Comparison of ENCODE assay signal across 18 mouse cellular contexts in genomic region chr10:127998260-127998659, GRCm38 (mm10). TPM values are rescaled to one million over a fixed set of nuclear protein-coding genes. Genes with fewer than 3 reads are reported as not detected.
DNase-seq lines count a peak whose midpoint lies in the region; ATAC-seq and TF ChIP-seq lines count a peak whose summit lies in the region.
"Had no signal": no experiment of that assay in that cellular context is flagged by ENCODE, and none has a peak within 500 bp of the region (broad histone marks: within the 10 kb centered on the region; RNA-seq: fewer than 3 reads in every experiment).

No protein-coding gene starts in this region.

- no peaks in the 10 kb centered on the region for H3K9me3 ChIP-seq in hindbrain, postnatal 0 days (ENCODE audit: low read length)
- no peaks in the 10 kb centered on the region for H3K9me3 ChIP-seq in hindbrain, embryonic 10.5 days
- no peaks in the 10 kb centered on the region for H3K9me3 ChIP-seq in midbrain, postnatal 0 days (ENCODE audit: low read length)
- no peaks in the 10 kb centered on the region for H3K9me3 ChIP-seq in midbrain, embryonic 16.5 days (replicated peaks; ENCODE audit: control insufficient read depth, low read length, poor library complexity, severe bottlenecking)
- H3K9me3 ChIP-seq: embryonic facial prominence, embryonic 13.5 days; heart, embryonic 15.5 days; hindbrain, embryonic 15.5 days; limb, embryonic 15.5 days had no signal

- H3K27ac ChIP-seq in hindbrain, postnatal 0 days = no peak overlapping the region
- H3K27ac ChIP-seq in hindbrain, embryonic 10.5 days = no peak overlapping the region
- H3K27ac ChIP-seq in midbrain, postnatal 0 days (ENCODE audit: low read depth, low read length) = no peak overlapping the region
- H3K27ac ChIP-seq in midbrain, embryonic 16.5 days (ENCODE audit: low read length) = no peak overlapping the region
- no peak overlapping the region for H3K27ac ChIP-seq in bone marrow, adult 2 months (ENCODE audit: control insufficient read depth, insufficient read depth, low read depth, low read length, poor library complexity)
- H3K27ac ChIP-seq: embryonic facial prominence, embryonic 13.5 days; heart, embryonic 15.5 days; hindbrain, embryonic 15.5 days; limb, embryonic 15.5 days had no signal

- no peaks in the 10 kb centered on the region for H3K27me3 ChIP-seq in hindbrain, postnatal 0 days (ENCODE audit: insufficient read depth, low read length)
- no peaks in the 10 kb centered on the region for H3K27me3 ChIP-seq in hindbrain, embryonic 10.5 days (ENCODE audit: insufficient read depth, poor library complexity, severe bottlenecking)
- H3K27me3 ChIP-seq in midbrain, postnatal 0 days (ENCODE audit: insufficient read depth, low read length) = no peaks in the 10 kb centered on the region
- H3K27me3 ChIP-seq in midbrain, embryonic 16.5 days (ENCODE audit: control insufficient read depth, insufficient read depth, low read depth, low read length) = no peaks in the 10 kb centered on the region
- H3K27me3 ChIP-seq: embryonic facial prominence, embryonic 13.5 days; heart, embryonic 15.5 days; hindbrain, embryonic 15.5 days; limb, embryonic 15.5 days had no signal

- DNase-seq in hindbrain, postnatal 0 days (ENCODE audit: low spot score) = no peak
- DNase-seq in hindbrain, embryonic 10.5 days (ENCODE audit: low spot score) = no peak
- DNase-seq in midbrain, postnatal 0 days (ENCODE audit: low spot score) = no peak
- DNase-seq in cerebellum, postnatal 10 days = no peak
- DNase-seq in left cerebral cortex, postnatal 10 days (ENCODE audit: extremely low spot score in 1 of 2, low spot score in 2 of 2) = no peak
- no peak for DNase-seq in adrenal gland, postnatal 25 days
- DNase-seq: cerebellum, adult 9-11 months; gastrocnemius, postnatal 36 days; kidney, postnatal 10 days; thymus, postnatal 25 days had no signal

- TF ChIP-seq CTCF in hindbrain, postnatal 0 days (IDR thresholded peaks at IDR 0.05; ENCODE audit: low read depth) = peak; percentile 54
- TF ChIP-seq CTCF in midbrain, postnatal 0 days (IDR thresholded peaks at IDR 0.05) = peak; percentile 49
- TF ChIP-seq CTCF in bone marrow, adult 2 months (IDR thresholded peaks at IDR 0.05; ENCODE audit: control insufficient read depth, insufficient read depth, low read length) = peak; percentile 47; the same call in 1 of the 2 replicates

- H3K9ac ChIP-seq in hindbrain, postnatal 0 days (replicated peaks; ENCODE audit: low read length) = no peak overlapping the region
- H3K9ac ChIP-seq in midbrain, postnatal 0 days (replicated peaks; ENCODE audit: low read length, poor library complexity, severe bottlenecking) = no peak overlapping the region
- H3K9ac ChIP-seq in midbrain, embryonic 16.5 days (ENCODE audit: low read depth, low read length) = no peak overlapping the region
- H3K9ac ChIP-seq: embryonic facial prominence, embryonic 13.5 days; heart, embryonic 15.5 days; hindbrain, embryonic 15.5 days; limb, embryonic 15.5 days had no signal

- ATAC-seq in hindbrain, postnatal 0 days = no peak
- ATAC-seq in midbrain, postnatal 0 days (ENCODE audit: low FRiP score) = no peak
- ATAC-seq in midbrain, embryonic 16.5 days = no peak
- ATAC-seq: forebrain, embryonic 14.5 days had no signal

- intact Hi-C loops in left cerebral cortex, postnatal 10 days (cut with DNase I) = no loop called here

- H3K4me3 ChIP-seq in hindbrain, postnatal 0 days (ENCODE audit: low read length) = no peak overlapping the region
- no peak overlapping the region for H3K4me3 ChIP-seq in hindbrain, embryonic 10.5 days
- no peak overlapping the region for H3K4me3 ChIP-seq in midbrain, postnatal 0 days (ENCODE audit: low read depth, low read length)
- H3K4me3 ChIP-seq in midbrain, embryonic 16.5 days (ENCODE audit: low read depth, low read length) = no peak overlapping the region
- no peak overlapping the region for H3K4me3 ChIP-seq in bone marrow, adult 2 months (replicated peaks; ENCODE audit: control insufficient read depth, low read depth, low read length)
- H3K4me3 ChIP-seq: embryonic facial prominence, embryonic 13.5 days; heart, embryonic 15.5 days; hindbrain, embryonic 15.5 days; limb, embryonic 15.5 days had no signal

- no peak overlapping the region for H3K4me2 ChIP-seq in hindbrain, postnatal 0 days (ENCODE audit: low read depth, low read length)
- H3K4me2 ChIP-seq in midbrain, postnatal 0 days (ENCODE audit: low read depth, low read length, poor library complexity, severe bottlenecking) = no peak overlapping the region
- H3K4me2 ChIP-seq in midbrain, embryonic 16.5 days (ENCODE audit: low read length) = no peak overlapping the region
- H3K4me2 ChIP-seq: embryonic facial prominence, embryonic 13.5 days; heart, embryonic 15.5 days; hindbrain, embryonic 15.5 days; limb, embryonic 15.5 days had no signal

- no peak for TF ChIP-seq POLR2A in bone marrow, adult 2 months (IDR thresholded peaks at IDR 0.05; ENCODE audit: borderline replicate concordance, control insufficient read depth, low read depth, low read length)

- no peaks in the 10 kb centered on the region for H3K36me3 ChIP-seq in hindbrain, postnatal 0 days (ENCODE audit: insufficient read depth, low read length)
- no peaks in the 10 kb centered on the region for H3K36me3 ChIP-seq in hindbrain, embryonic 10.5 days
- H3K36me3 ChIP-seq in midbrain, postnatal 0 days (ENCODE audit: insufficient read depth, low read length) = no peaks in the 10 kb centered on the region
- H3K36me3 ChIP-seq in midbrain, embryonic 16.5 days (ENCODE audit: control insufficient read depth, insufficient read depth, low read length) = no peaks in the 10 kb centered on the region
- H3K36me3 ChIP-seq: embryonic facial prominence, embryonic 13.5 days; heart, embryonic 15.5 days; hindbrain, embryonic 15.5 days; limb, embryonic 15.5 days had no signal

- 100% methylated on average over 1 of the region's 1 CpGs for WGBS in hindbrain, postnatal 0 days
- 97% methylated on average over 1 of the region's 1 CpGs for WGBS in hindbrain, embryonic 10.5 days
- 100% methylated on average over 1 of the region's 1 CpGs for WGBS in midbrain, postnatal 0 days
- 97% methylated on average over 1 of the region's 1 CpGs for WGBS in midbrain, embryonic 16.5 days
- 93% methylated on average over 1 of the region's 1 CpGs for WGBS in bone marrow, adult 2 months

- no peaks in the 10 kb centered on the region for H3K4me1 ChIP-seq in hindbrain, postnatal 0 days (ENCODE audit: insufficient read depth, low read length)
- no peaks in the 10 kb centered on the region for H3K4me1 ChIP-seq in hindbrain, embryonic 10.5 days (replicated peaks)
- H3K4me1 ChIP-seq in midbrain, postnatal 0 days (ENCODE audit: insufficient read depth, low read length) = no peaks in the 10 kb centered on the region
- H3K4me1 ChIP-seq in midbrain, embryonic 16.5 days (ENCODE audit: control insufficient read depth, insufficient read depth, low read length) = no peaks in the 10 kb centered on the region
- no peaks in the 10 kb centered on the region for H3K4me1 ChIP-seq in bone marrow, adult 2 months (ENCODE audit: control insufficient read depth, insufficient read depth, low read length)
- H3K4me1 ChIP-seq: embryonic facial prominence, embryonic 13.5 days; heart, embryonic 15.5 days; hindbrain, embryonic 15.5 days; limb, embryonic 15.5 days had no signal

RNA-seq across cellular contexts. Expression of gene Hsd17b6, which starts 9.2 kb away (rescaled TPM):
- total RNA-seq in hindbrain, postnatal 0 days (2014; rRNA removed) = not detected in 2 replicates
- not detected in 2 replicates for polyA plus RNA-seq in hindbrain, postnatal 0 days (2015; fragmentation: Nextera tagmentation; extraction: Ambion mirVana)
- polyA plus RNA-seq in hindbrain, embryonic 10.5 days (2016; fragmentation: Nextera tagmentation; extraction: Ambion mirVana) = not detected in 2 replicates
- total RNA-seq in midbrain, postnatal 0 days (2014; rRNA removed) = not detected in 2 replicates
- polyA plus RNA-seq in midbrain, postnatal 0 days (2015; fragmentation: Nextera tagmentation; extraction: Ambion mirVana) = not detected in 2 replicates
- polyA plus RNA-seq in midbrain, embryonic 16.5 days (2015; fragmentation: Nextera tagmentation; extraction: Ambion mirVana) = not detected in 2 replicates
- 0.90 and 1.4 TPM in 2 replicates for polyA plus RNA-seq in bone marrow, adult 2 months (2011; ENCODE audit: insufficient read depth, insufficient read length, low replicate concordance, missing spikeins)
- not detected for total RNA-seq in left cerebral cortex, postnatal 10 days (2021)
- total RNA-seq in adrenal gland, postnatal 25 days (2021) = 1.1 TPM in 1 of 2 replicates, not detected in the other
- total RNA-seq: gastrocnemius, postnatal 36 days; megakaryocyte progenitor cell, adult 5-6 weeks had no signal
- polyA plus RNA-seq: embryonic facial prominence, embryonic 13.5 days; forebrain, embryonic 14.5 days; heart, embryonic 15.5 days; hindbrain, embryonic 15.5 days; limb, embryonic 15.5 days had no signal

RNA-seq across cellular contexts. Expression of gene Prim1, which starts 16.7 kb away (rescaled TPM):
- 15.2 and 19.6 TPM in 2 replicates for total RNA-seq in hindbrain, postnatal 0 days (2014; rRNA removed)
- polyA plus RNA-seq in hindbrain, postnatal 0 days (2015; fragmentation: Nextera tagmentation; extraction: Ambion mirVana) = 33.3 and 36.1 TPM in 2 replicates
- 82.4 and 108 TPM in 2 replicates for polyA plus RNA-seq in hindbrain, embryonic 10.5 days (2016; fragmentation: Nextera tagmentation; extraction: Ambion mirVana)
- total RNA-seq in midbrain, postnatal 0 days (2014; rRNA removed) = 19.8 and 30.1 TPM in 2 replicates
- polyA plus RNA-seq in midbrain, postnatal 0 days (2015; fragmentation: Nextera tagmentation; extraction: Ambion mirVana) = 33.5 and 33.6 TPM in 2 replicates
- 37.4 and 40.1 TPM in 2 replicates for polyA plus RNA-seq in midbrain, embryonic 16.5 days (2015; fragmentation: Nextera tagmentation; extraction: Ambion mirVana)
- 57.7 and 89.8 TPM in 2 replicates for polyA plus RNA-seq in bone marrow, adult 2 months (2011; ENCODE audit: insufficient read depth, insufficient read length, low replicate concordance, missing spikeins)
- 10 to 100 TPM; 10.5 to 10.9 TPM for total RNA-seq in left cerebral cortex, postnatal 10 days (2021)
- 6.6 and 6.8 TPM in 2 replicates for total RNA-seq in adrenal gland, postnatal 25 days (2021)

RNA-seq across cellular contexts. Expression of gene Naca, which starts 37.1 kb away (rescaled TPM):
- total RNA-seq in hindbrain, postnatal 0 days (2014; rRNA removed) = 295 and 315 TPM in 2 replicates
- polyA plus RNA-seq in hindbrain, postnatal 0 days (2015; fragmentation: Nextera tagmentation; extraction: Ambion mirVana) = 450 and 463 TPM in 2 replicates
- 790 and 883 TPM in 2 replicates for polyA plus RNA-seq in hindbrain, embryonic 10.5 days (2016; fragmentation: Nextera tagmentation; extraction: Ambion mirVana)
- total RNA-seq in midbrain, postnatal 0 days (2014; rRNA removed) = 415 and 452 TPM in 2 replicates
- polyA plus RNA-seq in midbrain, postnatal 0 days (2015; fragmentation: Nextera tagmentation; extraction: Ambion mirVana) = 443 and 454 TPM in 2 replicates
- polyA plus RNA-seq in midbrain, embryonic 16.5 days (2015; fragmentation: Nextera tagmentation; extraction: Ambion mirVana) = 487 and 537 TPM in 2 replicates
- 429 and 585 TPM in 2 replicates for polyA plus RNA-seq in bone marrow, adult 2 months (2011; ENCODE audit: insufficient read depth, insufficient read length, low replicate concordance, missing spikeins)
- total RNA-seq in left cerebral cortex, postnatal 10 days (2021) = 100 to 1,000 TPM; 351 to 355 TPM
- total RNA-seq in adrenal gland, postnatal 25 days (2021) = 566 and 612 TPM in 2 replicates
